Mouse (Mus musculus) adrenal gland, postnatal 25 days (tissue): ENCODE measurements at regions not wholly inside any gene's neighbourhood (a gene's known extent, or its start where the extent isn't known, plus 50 kb on each side); places are given as distances from the start of the nearest gene placed in this dataset.

Experiments used
- DNase-seq: peaks from one replicate; pipeline ENCODE4 v3.0.0; 2021; ENCODE audit warnings: mixed read lengths

- no peak for DNase-seq
Observed at GRCm38 (mm10) chr4:69898831-69899230, 511.4 kb downstream of the Cdk5rap2 start.

- DNase-seq, result no peak
Observed at GRCm38 (mm10) chr4:69896111-69896510, 514.1 kb downstream of the Cdk5rap2 start.

DNA sequence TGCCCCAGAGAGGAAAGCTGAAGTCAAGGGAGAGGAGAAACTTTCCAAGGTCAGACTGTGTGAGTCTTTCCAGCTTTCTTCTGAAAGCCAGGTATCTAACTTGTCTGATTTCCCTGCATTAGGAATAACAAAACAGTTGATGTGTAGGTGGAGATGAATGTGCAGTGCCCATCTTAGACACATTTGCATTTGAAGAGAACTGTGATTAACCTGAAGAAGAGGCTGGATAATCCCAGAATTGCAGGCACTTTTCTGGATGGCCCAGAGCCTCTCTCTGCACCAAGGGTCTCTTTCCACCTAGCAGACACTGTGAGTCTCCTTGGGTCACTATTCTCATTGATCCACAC lies 517.4 kb downstream of the Cdk5rap2 start:
- no peak for DNase-seq

- no peak for DNase-seq
Observed at GRCm38 (mm10) chr4:69891898-69892828, 518.1 kb downstream of the Cdk5rap2 start.

- DNase-seq, result no peak
Observed at GRCm38 (mm10) chr4:69890655-69891054, 519.6 kb downstream of the Cdk5rap2 start.

- DNase-seq, result no peak
Observed at GRCm38 (mm10) chr4:69889931-69890634, 520.2 kb downstream of the Cdk5rap2 start.

- no peak for DNase-seq
Observed at GRCm38 (mm10) chr4:69876734-69877133, 533.5 kb downstream of the Cdk5rap2 start.

DNA sequence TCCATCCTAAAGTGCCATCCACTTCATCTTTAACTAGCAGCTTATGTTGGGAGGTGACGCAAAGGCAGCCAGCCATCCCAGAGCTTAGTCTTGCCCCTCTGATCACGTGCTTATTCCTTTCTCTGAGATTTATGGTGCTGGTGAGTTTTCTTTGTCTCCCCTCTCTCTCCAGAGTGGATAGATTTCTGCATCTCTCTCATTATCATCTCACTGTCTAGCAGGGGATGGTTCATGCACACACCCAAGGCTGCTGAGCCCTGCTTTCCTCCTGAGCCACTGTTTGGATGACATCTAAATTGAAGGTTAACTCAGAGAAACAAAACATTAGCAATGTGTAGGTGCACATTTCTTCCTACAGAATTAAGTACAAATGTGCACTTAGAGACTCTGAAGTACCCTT lies 539.6 kb downstream of the Cdk5rap2 start:
- DNase-seq, result no peak

DNA sequence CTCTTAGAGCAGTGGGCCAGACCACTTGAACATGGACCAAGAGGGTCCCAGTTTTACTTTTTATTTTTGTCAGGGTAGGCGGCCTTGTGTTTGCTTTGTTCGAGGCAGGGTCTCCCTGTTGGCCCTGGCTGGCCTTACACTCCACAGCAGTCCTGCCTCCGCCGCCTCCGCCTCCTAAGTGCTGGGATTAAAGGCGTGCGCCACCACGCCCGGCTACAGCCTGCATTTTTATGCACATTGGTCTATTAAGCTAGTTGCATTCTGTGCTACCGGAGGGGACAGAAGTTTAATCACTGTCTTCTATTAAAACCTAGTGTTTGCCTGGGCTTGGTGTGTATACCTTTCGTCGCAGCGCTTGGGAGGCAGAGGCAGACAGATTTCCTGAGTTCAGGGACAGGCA lies 555.2 kb downstream of the Cdk5rap2 start:
- no peak for DNase-seq

- DNase-seq, result no peak
Observed at GRCm38 (mm10) chr4:69852637-69853036, 557.6 kb downstream of the Cdk5rap2 start.

- no peak for DNase-seq
Observed at GRCm38 (mm10) chr4:69849423-69849822, 560.8 kb downstream of the Cdk5rap2 start.

DNA sequence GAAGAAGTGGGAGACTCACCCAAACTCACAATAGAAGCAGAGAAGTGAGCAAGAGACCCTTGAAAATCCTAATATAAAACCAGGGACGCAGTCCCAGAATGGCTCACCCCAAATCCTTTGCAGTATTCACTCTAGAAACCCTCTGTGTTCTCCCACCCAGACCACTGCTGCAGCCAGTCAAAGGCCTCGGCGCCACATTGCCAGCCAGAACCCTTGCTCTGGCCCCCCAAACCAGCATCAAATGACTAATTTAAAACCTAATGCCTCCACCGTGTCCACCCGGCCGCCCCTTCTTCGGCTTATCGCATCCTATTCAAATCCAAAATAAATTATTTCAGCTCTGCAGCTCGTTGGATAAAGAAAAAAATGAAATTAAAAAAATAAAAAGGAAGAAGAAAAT lies 570.4 kb downstream of the Cdk5rap2 start:
- DNase-seq, result no peak

DNA sequence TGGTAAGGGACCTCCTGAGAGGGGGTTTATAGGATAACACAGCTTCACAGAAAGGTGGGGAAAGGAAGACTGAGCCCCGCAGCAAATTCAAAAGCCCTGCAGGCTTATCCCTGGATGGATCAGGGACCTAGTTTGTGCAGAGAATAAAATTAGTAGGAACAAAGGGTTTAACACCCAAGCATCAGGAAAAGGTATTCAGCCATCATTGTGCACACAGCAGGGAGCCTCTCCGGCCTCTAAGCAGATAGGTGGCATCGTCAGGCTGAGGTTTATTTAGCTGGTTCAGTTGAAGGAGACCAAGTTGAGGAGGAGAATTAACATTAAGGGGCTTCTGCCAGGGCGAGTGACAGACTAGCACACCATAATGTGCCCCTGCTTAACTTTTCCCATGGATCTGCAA lies 571.3 kb downstream of the Cdk5rap2 start:
- no peak for DNase-seq

GRCm38 (mm10) chr4:69824903-69825268 lies 585.4 kb downstream of the Cdk5rap2 start:
- DNase-seq, result no peak

GRCm38 (mm10) chr4:69824215-69824902 lies 585.9 kb downstream of the Cdk5rap2 start:
- no peak for DNase-seq

GRCm38 (mm10) chr4:69823311-69823940 lies 586.8 kb downstream of the Cdk5rap2 start:
- DNase-seq, result no peak

DNA sequence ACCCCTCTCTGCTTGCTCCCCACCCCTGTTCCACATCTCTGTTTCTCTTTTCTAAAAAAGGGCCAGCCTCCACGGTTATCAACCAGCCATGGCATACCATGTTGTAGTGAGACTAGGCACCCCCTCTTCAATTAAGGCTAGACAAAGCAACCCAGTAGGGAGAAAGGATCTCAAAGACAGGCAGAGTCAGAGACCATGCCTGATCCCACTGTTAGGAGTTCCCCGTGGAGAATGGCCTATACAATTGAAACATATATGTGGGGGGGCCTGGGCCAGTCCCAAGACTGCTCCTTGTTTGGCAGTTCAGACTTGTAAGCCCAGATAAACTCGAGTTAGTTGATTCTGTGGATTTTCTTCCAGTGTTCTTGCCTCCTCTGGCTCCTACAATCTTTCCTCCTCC lies 591.4 kb downstream of the Cdk5rap2 start:
- DNase-seq, result no peak

DNA sequence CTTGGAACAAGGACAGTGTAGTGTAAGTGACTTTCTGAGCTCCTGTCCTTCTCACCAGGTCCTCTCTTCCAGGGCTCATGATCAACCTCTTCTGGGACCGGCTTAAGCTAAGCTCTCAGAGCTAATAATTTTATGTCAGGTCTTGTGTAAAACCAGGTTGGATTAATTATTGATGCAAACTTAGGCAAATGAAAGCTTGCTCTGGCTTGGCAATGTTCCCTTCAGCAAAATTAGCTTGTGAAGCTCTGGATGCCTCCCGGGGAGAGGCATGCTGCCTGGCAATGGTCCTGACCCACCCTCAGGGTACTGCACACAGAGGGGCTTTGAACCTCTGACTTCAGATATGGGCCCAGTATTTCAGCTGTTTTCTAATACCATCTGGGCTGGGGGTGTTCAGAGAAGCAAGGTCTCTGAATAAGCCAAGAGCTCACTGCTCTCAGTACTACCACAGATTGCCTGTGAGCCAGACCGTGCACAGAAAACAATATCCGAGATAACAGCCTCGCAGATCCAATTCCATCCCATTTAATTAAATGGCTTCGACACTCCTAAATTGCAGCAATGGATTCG lies 624.7 kb downstream of the Cdk5rap2 start:
- no peak for DNase-seq

GRCm38 (mm10) chr4:69781258-69781657 lies 629.0 kb downstream of the Cdk5rap2 start:
- no peak for DNase-seq

DNA sequence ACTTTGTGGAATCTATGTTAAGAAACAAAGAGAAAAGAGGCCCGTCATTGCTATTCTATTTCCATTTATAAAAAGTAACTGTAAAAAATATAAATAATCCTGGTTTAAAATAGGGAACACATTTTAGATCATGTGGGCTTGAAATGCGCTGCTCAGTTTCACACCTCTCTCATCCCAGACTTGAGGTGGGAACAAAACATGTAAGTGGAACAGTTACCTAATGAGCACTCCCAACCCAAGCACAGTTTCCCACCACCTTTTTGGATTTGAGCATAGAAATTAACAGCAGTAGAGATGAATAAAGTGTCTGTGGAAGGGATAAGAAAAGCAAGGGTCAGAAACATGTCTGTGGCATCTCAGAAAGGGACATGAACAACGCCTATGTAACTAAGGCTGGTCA lies 648.4 kb downstream of the Cdk5rap2 start:
- no peak for DNase-seq

DNA sequence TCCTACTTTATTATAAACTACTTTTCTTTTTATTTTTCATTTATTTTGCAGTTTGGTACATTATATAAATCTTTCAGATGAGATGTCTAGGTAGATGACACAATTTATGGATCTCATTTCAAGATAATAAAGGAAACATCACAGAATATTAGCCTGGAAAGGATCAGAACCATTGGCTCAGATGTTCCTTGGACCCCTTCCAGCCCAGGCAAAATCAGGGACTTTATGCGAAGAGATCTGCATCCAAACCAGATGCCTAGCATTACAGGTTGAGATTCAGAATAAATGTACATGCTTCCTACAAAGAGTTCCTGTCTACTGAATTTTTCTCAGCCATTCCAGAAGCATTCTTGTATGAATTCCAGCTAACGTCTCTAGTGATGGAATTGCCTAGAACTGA lies 650.6 kb downstream of the Cdk5rap2 start:
- no peak for DNase-seq

- peak; percentile 4 for DNase-seq
Observed at GRCm38 (mm10) chr4:69754567-69754966, 655.7 kb downstream of the Cdk5rap2 start.
